Mouse (Mus musculus): ENCODE data around the gene Sh3bp4.

Gene Sh3bp4

DNA sequence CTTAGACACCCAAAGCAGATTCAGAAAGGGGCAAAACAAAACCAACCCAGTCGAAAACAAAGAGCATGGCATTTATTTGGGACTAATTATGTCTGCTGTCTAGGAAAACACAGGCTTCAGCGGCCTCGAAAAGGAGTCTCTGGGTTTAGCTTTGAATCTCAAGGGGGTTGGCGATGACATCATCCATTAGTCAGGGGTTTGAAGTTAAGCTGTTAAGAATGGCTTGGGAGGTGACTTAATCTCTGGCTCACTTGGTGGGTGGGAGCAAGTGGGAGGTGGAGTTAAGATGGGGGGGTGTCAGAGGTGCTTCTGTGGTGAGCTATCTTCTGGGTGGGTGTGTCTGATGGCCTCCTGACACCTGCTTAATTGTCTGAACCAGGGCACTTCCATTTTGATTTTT is 117.9 kb downstream of the Sh3bp4 start:
- DNase-seq, result no peak

GRCm38 (mm10) chr1:89189204-89189603 is 119.0 kb downstream of the Sh3bp4 start:
- DNase-seq, result no peak

DNA sequence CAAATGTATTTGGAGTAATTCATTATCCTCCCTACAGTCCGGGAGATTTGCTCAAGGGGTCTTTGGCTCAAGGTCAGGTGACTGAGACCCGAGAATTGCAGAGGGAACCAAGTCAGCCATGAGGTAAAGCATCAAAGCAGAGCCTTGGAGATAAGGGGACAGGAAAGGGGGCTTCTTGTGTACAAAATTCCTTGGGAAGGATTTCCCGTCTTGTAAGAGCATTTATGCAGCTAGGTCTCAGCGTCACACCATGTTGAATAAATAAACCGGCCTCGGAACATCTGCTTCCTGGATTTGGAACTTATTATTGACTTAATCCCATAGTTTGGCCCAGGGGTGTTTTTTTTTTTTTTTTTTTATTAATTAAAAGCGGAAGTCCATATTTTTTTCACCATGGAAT is 120.4 kb downstream of the Sh3bp4 start:
- DNase-seq, result peak in 1 of 2 experiments; percentile 27

DNA sequence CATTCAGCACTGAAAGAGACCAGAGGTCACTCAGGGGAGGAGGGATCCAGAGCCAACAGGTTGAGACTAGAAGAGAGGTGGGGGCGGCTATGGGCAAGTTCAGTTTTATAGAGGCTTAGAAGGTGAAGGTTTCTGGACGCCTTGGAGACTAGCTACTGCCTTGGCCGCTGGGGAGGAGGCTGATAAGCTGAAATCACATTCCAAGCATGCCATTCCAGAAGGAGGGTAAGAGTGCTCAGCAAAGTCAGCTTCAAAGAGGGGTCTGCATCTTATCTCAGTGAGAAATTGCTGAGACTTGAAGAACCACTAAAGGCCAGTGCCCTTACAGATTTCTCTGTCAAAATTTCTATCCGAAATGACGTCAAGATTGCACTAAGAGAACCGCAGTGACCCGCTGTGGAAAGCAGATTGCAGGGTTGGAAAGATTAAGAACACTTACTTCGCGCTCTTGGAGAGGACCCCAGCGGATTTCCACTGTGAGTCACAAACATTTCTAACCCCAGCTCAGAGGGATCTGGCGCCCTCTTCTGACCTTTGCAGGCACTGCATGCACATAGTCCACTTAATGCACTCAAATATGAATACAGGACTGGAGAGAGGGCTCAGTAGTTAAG is 121.0 kb downstream of the Sh3bp4 start:
- DNase-seq, result peak; percentile 87 to 89

DNA sequence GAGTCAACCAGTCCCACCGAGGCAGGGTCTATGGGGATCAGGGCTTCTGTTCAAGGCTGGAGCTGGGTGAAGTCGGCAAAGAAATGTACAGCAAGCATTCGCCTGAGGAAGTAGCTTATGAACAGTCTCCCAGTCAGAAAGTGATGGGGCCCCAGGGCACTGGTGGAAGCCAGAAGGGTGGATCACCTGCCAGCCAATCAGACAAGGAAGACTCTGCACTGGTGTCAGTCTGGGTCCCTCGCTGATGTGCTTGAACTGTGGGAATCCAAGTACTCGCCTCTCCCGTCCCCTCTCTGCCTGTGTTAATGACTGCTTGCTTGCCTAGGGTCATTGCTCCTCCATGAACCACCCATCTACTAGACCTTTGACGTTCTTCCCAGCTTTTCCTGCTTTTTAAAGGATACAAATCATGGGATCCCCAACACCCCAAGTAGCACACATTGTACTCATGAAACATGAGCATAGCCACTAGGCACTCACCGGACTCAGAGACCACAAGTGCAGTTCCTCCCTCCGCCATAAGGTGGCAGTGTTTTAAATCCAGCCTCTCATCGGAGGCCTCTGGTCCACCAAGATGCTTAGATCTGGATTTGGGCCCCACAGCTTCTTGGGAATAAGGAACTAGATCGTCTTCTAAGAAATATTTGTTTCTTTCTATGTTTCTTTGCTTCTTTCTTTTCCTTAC is 122.5 kb downstream of the Sh3bp4 start:
- peak; percentile 20 to 33 for DNase-seq

- no peak for DNase-seq
These were observed 123.4 kb downstream of the Sh3bp4 start for GRCm38 (mm10) chr1:89193576-89193975.

GRCm38 (mm10) chr1:89195827-89196712 is 125.9 kb downstream of the Sh3bp4 start:
- peak; percentile 76 to 83 for DNase-seq

Measured in lung, adult 18-20 months (tissue).